Mouse (Mus musculus): Measurements from ENCODE around the gene Nphs1. TPM values are rescaled to one million over a fixed set of nuclear protein-coding genes. Genes with fewer than 3 reads are reported as not detected.
"Not testable (repeated sequence)": the region's sequence is repeated elsewhere in the genome, so short reads cannot be mapped to it uniquely, and the experiment has no call there.

Gene Nphs1
- total RNA-seq, 2 experiments from 2014 or later: not detected

GRCm38 (mm10) chr7:30490957-30491307, 32.8 kb downstream of the Nphs1 start:
- DNase-seq (ENCODE audit: low spot score in 2 of 2): no peak

- DNase-seq (ENCODE audit: low spot score in 2 of 2): peak; percentile 61 to 76
These were observed 34.6 kb downstream of the Nphs1 start for GRCm38 (mm10) chr7:30492765-30493164.

- no peak for DNase-seq (ENCODE audit: low spot score in 2 of 2)
These were observed 35.4 kb downstream of the Nphs1 start, which contains the start of gene Prodh2 for GRCm38 (mm10) chr7:30493401-30493931. TSS of gene Prodh2 (plus strand) at chr7:30493622.

GRCm38 (mm10) chr7:30495506-30496042, 37.5 kb downstream of the Nphs1 start:
- DNase-seq (ENCODE audit: low spot score in 2 of 2): not testable (repeated sequence)

GRCm38 (mm10) chr7:30501159-30501558, 43.0 kb downstream of the Nphs1 start:
- DNase-seq (ENCODE audit: low spot score in 2 of 2): not testable (repeated sequence)

GRCm38 (mm10) chr7:30508061-30508460, 49.9 kb downstream of the Nphs1 start:
- DNase-seq (ENCODE audit: low spot score in 2 of 2): no peak

- no peak for DNase-seq (ENCODE audit: low spot score in 2 of 2)
These were observed 57.1 kb downstream of the Nphs1 start for GRCm38 (mm10) chr7:30515003-30515760.

- DNase-seq (ENCODE audit: low spot score in 2 of 2): no peak
These were observed 60.2 kb downstream of the Nphs1 start for GRCm38 (mm10) chr7:30518325-30518724.

- DNase-seq (ENCODE audit: low spot score in 2 of 2): no peak
These were observed 62.3 kb downstream of the Nphs1 start for GRCm38 (mm10) chr7:30520396-30520795.

GRCm38 (mm10) chr7:30520856-30521255, 62.7 kb downstream of the Nphs1 start:
- DNase-seq (ENCODE audit: low spot score in 2 of 2): no peak

- no peak for DNase-seq (ENCODE audit: low spot score in 2 of 2)
These were observed 64.8 kb downstream of the Nphs1 start for GRCm38 (mm10) chr7:30522871-30523270.

GRCm38 (mm10) chr7:30524487-30524886, 66.4 kb downstream of the Nphs1 start:
- DNase-seq (ENCODE audit: low spot score in 2 of 2): no peak

- no peak for DNase-seq (ENCODE audit: low spot score in 2 of 2)
These were observed 67.8 kb downstream of the Nphs1 start for GRCm38 (mm10) chr7:30525954-30526353.

- no peak for DNase-seq (ENCODE audit: low spot score in 2 of 2)
These were observed 68.3 kb downstream of the Nphs1 start for GRCm38 (mm10) chr7:30526399-30526798.

GRCm38 (mm10) chr7:30526981-30527380, 68.9 kb downstream of the Nphs1 start:
- no peak for DNase-seq (ENCODE audit: low spot score in 2 of 2)

- DNase-seq (ENCODE audit: low spot score in 2 of 2): no peak
These were observed 73.2 kb downstream of the Nphs1 start for GRCm38 (mm10) chr7:30531291-30531815.

GRCm38 (mm10) chr7:30532931-30533330, 74.8 kb downstream of the Nphs1 start:
- peak in 1 of 2 experiments; percentile 47 for DNase-seq (ENCODE audit: low spot score in 2 of 2)

- no peak for DNase-seq (ENCODE audit: low spot score in 2 of 2)
These were observed 76.0 kb downstream of the Nphs1 start for GRCm38 (mm10) chr7:30533941-30534632.

GRCm38 (mm10) chr7:30534633-30535577, 76.8 kb downstream of the Nphs1 start, which contains the start of gene Arhgap33:
TSS of gene Arhgap33 (minus strand) at chr7:30535060.
- DNase-seq (ENCODE audit: low spot score in 2 of 2): peak; percentile 92 to 96
